Mouse (Mus musculus): ENCODE measurements around the gene Olfr20.

DNA sequence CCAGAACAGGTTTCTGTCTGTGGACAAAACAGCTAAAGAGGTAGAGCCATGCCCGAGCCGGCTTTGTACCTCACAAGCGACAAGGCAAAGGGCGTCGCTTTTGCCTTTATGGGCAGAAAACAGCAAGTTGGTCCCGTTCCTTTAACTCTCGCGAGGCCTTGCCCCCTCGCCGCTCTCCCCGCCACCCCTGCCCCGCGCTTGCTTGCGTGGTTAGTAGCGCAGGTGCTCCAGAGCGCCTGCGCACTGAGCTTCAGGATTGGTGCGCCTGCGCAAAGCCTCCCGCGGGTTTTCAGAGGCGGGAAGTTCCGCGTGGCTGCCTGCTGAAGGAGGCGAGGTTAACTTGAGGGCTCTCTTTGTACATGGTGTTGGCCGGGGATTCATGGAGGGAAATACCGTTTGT, 21.1 kb upstream of the Olfr20 start, which contains the start of the genes Aspa, Gm49340 and Spata22:
- TF ChIP-seq POLR2A (IDR thresholded peaks at IDR 0.05; ENCODE audit: control insufficient read depth, extremely low read depth, insufficient read depth, low read length, poor library complexity): no peak
- no peak for TF ChIP-seq CTCF (IDR thresholded peaks at IDR 0.05; ENCODE audit: borderline replicate concordance, control insufficient read depth, extremely low read depth, insufficient read depth, low read length, poor library complexity)

Data from thymus, adult 2 months (tissue).